Mouse (Mus musculus): ENCODE measurements around the gene Atp1a4.

Gene Atp1a4

GRCm38 (mm10) chr1:172197146-172197545, 61.1 kb downstream of the Atp1a4 start:
- no peak for DNase-seq

- no peak for DNase-seq
Measured at GRCm38 (mm10) chr1:172194435-172194834, 63.8 kb downstream of the Atp1a4 start.

- no peak for DNase-seq
Measured at GRCm38 (mm10) chr1:172192217-172192616, 66.0 kb downstream of the Atp1a4 start.

GRCm38 (mm10) chr1:172191578-172191977, 66.6 kb downstream of the Atp1a4 start:
- DNase-seq, result no peak

GRCm38 (mm10) chr1:172188891-172189290, 69.3 kb downstream of the Atp1a4 start:
- DNase-seq, result peak; percentile 49

- DNase-seq, result no peak
Measured at GRCm38 (mm10) chr1:172186401-172187289, 71.6 kb downstream of the Atp1a4 start.

- DNase-seq, result no peak
Measured at GRCm38 (mm10) chr1:172183915-172184314, 74.3 kb downstream of the Atp1a4 start.

GRCm38 (mm10) chr1:172183056-172183455, 75.2 kb downstream of the Atp1a4 start:
- no peak for DNase-seq

- no peak for DNase-seq
Measured at GRCm38 (mm10) chr1:172181777-172182176, 76.4 kb downstream of the Atp1a4 start.

GRCm38 (mm10) chr1:172180881-172181280, 77.3 kb downstream of the Atp1a4 start:
- no peak for DNase-seq

GRCm38 (mm10) chr1:172179102-172179501, 79.1 kb downstream of the Atp1a4 start:
- DNase-seq, result peak; percentile 55

GRCm38 (mm10) chr1:172177791-172178190, 80.4 kb downstream of the Atp1a4 start:
- no peak for DNase-seq
